Mouse (Mus musculus): ENCODE data around the gene Arhgef10l. TPM values are rescaled to one million over a fixed set of nuclear protein-coding genes. Genes with fewer than 3 reads are reported as not detected.

Gene Arhgef10l
- polyA plus RNA-seq, 1 experiment from 2014 or later, result 5.4 TPM

GRCm38 (mm10) chr4:140701716-140702561 lies 36.1 kb upstream of the Arhgef10l start:
- no peaks in the 10 kb centered on the region for H3K4me1 ChIP-seq (replicated peaks; ENCODE audit: control insufficient read depth, insufficient read depth, low read length)
- WGBS, result under 1% methylated on average over 63 of the region's 107 CpGs
- peak overlapping the region; percentile 95 for H3K27ac ChIP-seq (ENCODE audit: low read depth, low read length)
- no peaks in the 10 kb centered on the region for H3K9me3 ChIP-seq (ENCODE audit: control insufficient read depth)
- H3K4me2 ChIP-seq (replicated peaks; ENCODE audit: low read depth), result peak overlapping the region; percentile 98
- no peaks in the 10 kb centered on the region for H3K27me3 ChIP-seq (replicated peaks; ENCODE audit: control insufficient read depth, insufficient read depth, low read length)
- peak overlapping the region; percentile 84 for H3K4me3 ChIP-seq (ENCODE audit: low read depth, low read length)
- peak; percentile 41 for ATAC-seq
- no peak for TF ChIP-seq CTCF (IDR thresholded peaks at IDR 0.05; ENCODE audit: low read depth)
- H3K36me3 ChIP-seq (ENCODE audit: control insufficient read depth, insufficient read depth), result peaks cover 4% of the 10 kb centered on the region; the same call in 1 of the 2 replicates
- H3K9ac ChIP-seq (ENCODE audit: low read depth, low read length), result peak overlapping the region; percentile 78

GRCm38 (mm10) chr4:140701049-140701715 lies 35.4 kb upstream of the Arhgef10l start:
- Histone ChIP-seq H3K4me1 (replicated peaks; ENCODE audit: control insufficient read depth, insufficient read depth, low read length) (no peaks in the 10 kb centered on the region), H3K27me3 (replicated peaks; ENCODE audit: control insufficient read depth, insufficient read depth, low read length) (no peaks in the 10 kb centered on the region), H3K9ac (ENCODE audit: low read depth, low read length) (peak overlapping the region; percentile 78), H3K27ac (ENCODE audit: low read depth, low read length) (peak overlapping the region; percentile 95; the same call in 1 of the 2 replicates), H3K4me3 (ENCODE audit: low read depth, low read length) (peak overlapping the region; percentile 84), H3K4me2 (replicated peaks; ENCODE audit: low read depth) (peak overlapping the region; percentile 98), H3K9me3 (ENCODE audit: control insufficient read depth) (no peaks in the 10 kb centered on the region), H3K36me3 (ENCODE audit: control insufficient read depth, insufficient read depth) (peaks cover under 1% of the 10 kb centered on the region; the same call in 1 of the 2 replicates)
- ATAC-seq, result peak; percentile 64
- WGBS, result under 1% methylated on average over 53 of the region's 61 CpGs
- TF ChIP-seq CTCF (IDR thresholded peaks at IDR 0.05; ENCODE audit: low read depth), result peak; percentile 55

- Histone ChIP-seq H3K9ac (ENCODE audit: low read depth, low read length) (peak within 1 kb of the TSS; percentile 78), H3K4me2 (replicated peaks; ENCODE audit: low read depth) (peak within 1 kb of the TSS; percentile 98), H3K9me3 (ENCODE audit: control insufficient read depth) (no peaks in the 10 kb centered on the region), H3K4me3 (ENCODE audit: low read depth, low read length) (peak within 1 kb of the TSS; percentile 84), H3K27me3 (replicated peaks; ENCODE audit: control insufficient read depth, insufficient read depth, low read length) (no peaks in the 10 kb centered on the region), H3K36me3 (ENCODE audit: control insufficient read depth, insufficient read depth) (no peaks in the 10 kb centered on the region), H3K4me1 (replicated peaks; ENCODE audit: control insufficient read depth, insufficient read depth, low read length) (no peaks in the 10 kb centered on the region), H3K27ac (ENCODE audit: low read depth, low read length) (peak within 1 kb of the TSS; percentile 95; the same call in 1 of the 2 replicates)
- TF ChIP-seq CTCF (IDR thresholded peaks at IDR 0.05; ENCODE audit: low read depth), result no peak
- WGBS, result 19% methylated on average over 20 of the region's 20 CpGs
- ATAC-seq, result no peak
Observed at GRCm38 (mm10) chr4:140700269-140701018, 34.6 kb upstream of the Arhgef10l start, which contains the start of gene Rcc2. TSS of gene Rcc2 (plus strand) at chr4:140700541.

GRCm38 (mm10) chr4:140699441-140700127 lies 33.8 kb upstream of the Arhgef10l start:
- Histone ChIP-seq H3K9ac (ENCODE audit: low read depth, low read length) (no peak overlapping the region), H3K36me3 (ENCODE audit: control insufficient read depth, insufficient read depth) (no peaks in the 10 kb centered on the region), H3K4me1 (replicated peaks; ENCODE audit: control insufficient read depth, insufficient read depth, low read length) (no peaks in the 10 kb centered on the region), H3K27me3 (replicated peaks; ENCODE audit: control insufficient read depth, insufficient read depth, low read length) (no peaks in the 10 kb centered on the region), H3K9me3 (ENCODE audit: control insufficient read depth) (no peaks in the 10 kb centered on the region), H3K4me2 (replicated peaks; ENCODE audit: low read depth) (peak overlapping the region; percentile 98), H3K27ac (ENCODE audit: low read depth, low read length) (no peak overlapping the region), H3K4me3 (ENCODE audit: low read depth, low read length) (peak overlapping the region; percentile 18)
- peak; percentile 14; the same call in 1 of the 2 replicates for ATAC-seq
- 8% methylated on average over 29 of the region's 29 CpGs for WGBS
- TF ChIP-seq CTCF (IDR thresholded peaks at IDR 0.05; ENCODE audit: low read depth), result no peak

- WGBS, result 72% methylated on average over 14 of the region's 14 CpGs
- no peaks in the 10 kb centered on the region for H3K27me3 ChIP-seq (replicated peaks; ENCODE audit: control insufficient read depth, insufficient read depth, low read length)
- H3K36me3 ChIP-seq (ENCODE audit: control insufficient read depth, insufficient read depth), result no peaks in the 10 kb centered on the region
- ATAC-seq, result no peak
- H3K9me3 ChIP-seq (ENCODE audit: control insufficient read depth), result no peaks in the 10 kb centered on the region
- no peak for TF ChIP-seq CTCF (IDR thresholded peaks at IDR 0.05; ENCODE audit: low read depth)
- H3K9ac ChIP-seq (ENCODE audit: low read depth, low read length), result no peak overlapping the region
- H3K27ac ChIP-seq (ENCODE audit: low read depth, low read length), result no peak overlapping the region
- H3K4me1 ChIP-seq (replicated peaks; ENCODE audit: control insufficient read depth, insufficient read depth, low read length), result no peaks in the 10 kb centered on the region
- H3K4me2 ChIP-seq (replicated peaks; ENCODE audit: low read depth), result no peak overlapping the region
- no peak overlapping the region for H3K4me3 ChIP-seq (ENCODE audit: low read depth, low read length)
Observed at GRCm38 (mm10) chr4:140695675-140696585, 30.1 kb upstream of the Arhgef10l start.
